Mouse (Mus musculus) thymus, adult 2 months (tissue): ENCODE data around the gene Bub1b. TPM values are rescaled to one million over a fixed set of nuclear protein-coding genes. Genes with fewer than 3 reads are reported as not detected.

Experiments
- DNase-seq: peaks from one replicate; pipeline ENCODE4 v3.0.0; 2021
- H3K27ac ChIP-seq: fragments of 200-500 bp; 2 replicates; pipeline ENCODE4 v1.5.1; 2012; ENCODE audit warnings: low read length, control low read depth; ENCODE audit not compliant: control insufficient read depth, insufficient read depth
- H3K27me3 ChIP-seq: fragments of 200-500 bp; 2 replicates; pipeline ENCODE4 v1.6.1; 2012; ENCODE audit warnings: mild to moderate bottlenecking, low read length, moderate library complexity, mixed read lengths; ENCODE audit not compliant: control insufficient read depth, insufficient read depth
- H3K36me3 ChIP-seq: fragments of 200-500 bp; 2 replicates; pipeline ENCODE4 v1.6.1; 2012; ENCODE audit warnings: mild to moderate bottlenecking, low read length, moderate library complexity; ENCODE audit not compliant: control insufficient read depth, insufficient read depth
- H3K4me1 ChIP-seq: fragments of 200-500 bp; replicated peaks from 2 replicates; pipeline ENCODE4 v1.6.1; 2012; ENCODE audit warnings: low read length; ENCODE audit not compliant: control insufficient read depth, insufficient read depth
- H3K4me3 ChIP-seq: fragments of 200-500 bp; 2 replicates; pipeline ENCODE4 v1.5.1; 2012; ENCODE audit warnings: mild to moderate bottlenecking, low read length, control low read depth, moderate library complexity; ENCODE audit not compliant: control insufficient read depth, insufficient read depth
- CTCF ChIP-seq: fragments of 200-500 bp; IDR thresholded peaks from 2 replicates; pipeline ENCODE4 v1.5.1; 2012; ENCODE audit warnings: mild to moderate bottlenecking, control low read depth, low read length, moderate library complexity, borderline replicate concordance; ENCODE audit not compliant: control insufficient read depth, poor library complexity, insufficient read depth; ENCODE audit errors: extremely low read depth
- POLR2A ChIP-seq: fragments of 200-500 bp; IDR thresholded peaks from 2 replicates; pipeline ENCODE4 v1.6.1; 2012; ENCODE audit warnings: mild to moderate bottlenecking, low read length, control low read depth, moderate library complexity; ENCODE audit not compliant: control insufficient read depth, poor library complexity, insufficient read depth; ENCODE audit errors: extremely low read depth
- WGBS: fragments of 180-500 bp; shearing (Covaris S2); methylation state at CpG from one replicate; pipeline ENCODE4 v1.1.7; 2018; 5-methylcytosine and 5-hydroxymethylcytosine counted together
- polyA plus RNA-seq: library from polyadenylated mRNA; depleted of rRNA; stranded (reverse); fragments of >200 nt; gene quantifications from 2 replicates; pipeline ENCODE4 v1.2.3, GENCODE M21; 2012

Gene Bub1b
- polyA plus RNA-seq, 1 experiment, result 42.0 TPM

DNA sequence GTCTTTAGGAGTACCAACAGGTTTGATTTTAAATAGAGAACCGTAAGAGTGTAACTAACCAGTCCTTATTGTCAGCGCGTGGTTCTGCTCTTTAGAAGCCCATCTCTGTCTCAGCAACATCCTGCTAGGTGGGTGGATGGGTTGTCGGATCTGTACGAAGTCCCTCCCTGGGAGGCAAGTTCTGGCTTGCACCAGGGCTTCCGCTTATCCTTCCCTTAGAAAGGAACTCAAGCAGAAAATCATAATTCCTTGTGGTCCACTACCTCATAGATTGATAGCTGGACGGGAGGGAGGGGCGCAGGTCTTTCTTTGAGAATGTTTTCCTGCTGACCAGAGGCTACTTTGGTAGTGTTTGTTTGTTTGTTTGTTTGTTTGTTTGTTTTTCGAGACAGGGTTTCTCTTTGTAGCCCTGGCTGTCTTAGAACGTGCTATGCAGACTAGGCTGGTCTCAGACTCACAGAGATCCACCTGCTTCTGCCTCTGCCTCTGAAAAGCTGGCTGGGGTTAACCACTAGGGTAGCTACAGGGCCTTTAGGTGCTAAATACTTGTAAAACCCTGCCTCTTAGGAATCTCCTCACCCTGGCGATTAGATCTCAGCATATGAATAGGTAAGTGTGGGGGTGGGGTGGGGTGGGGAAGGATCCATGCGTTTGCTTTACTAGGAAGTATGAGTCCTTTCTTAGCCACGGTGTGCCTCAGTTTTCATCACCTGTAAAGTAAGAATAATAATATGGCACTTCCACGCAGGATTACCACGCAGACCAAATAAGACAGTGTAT, 75.9 kb downstream of the Bub1b start:
- peaks cover 17% of the 10 kb centered on the region for H3K27me3 ChIP-seq

GRCm38 (mm10) chr2:118674500-118674899, 76.5 kb downstream of the Bub1b start:
- Histone ChIP-seq H3K27me3 (peaks cover 17% of the 10 kb centered on the region), H3K4me3 (no peak overlapping the region), H3K36me3 (no peaks in the 10 kb centered on the region), H3K4me1 (peaks cover 11% of the 10 kb centered on the region), H3K27ac (no peak overlapping the region)
- 80% methylated on average over 7 of the region's 7 CpGs for WGBS
- no peak for TF ChIP-seq POLR2A
- no peak for DNase-seq

More for the DNA sequence above, 75.9 kb downstream of the Bub1b start:
- no peak for DNase-seq
- Histone ChIP-seq H3K4me3 (no peak overlapping the region), H3K36me3 (no peaks in the 10 kb centered on the region), H3K4me1 (peaks cover 17% of the 10 kb centered on the region), H3K27ac (no peak overlapping the region)
- TF ChIP-seq POLR2A, result no peak
- TF ChIP-seq CTCF, result no peak
- 82% methylated on average over 15 of the region's 15 CpGs for WGBS

DNA sequence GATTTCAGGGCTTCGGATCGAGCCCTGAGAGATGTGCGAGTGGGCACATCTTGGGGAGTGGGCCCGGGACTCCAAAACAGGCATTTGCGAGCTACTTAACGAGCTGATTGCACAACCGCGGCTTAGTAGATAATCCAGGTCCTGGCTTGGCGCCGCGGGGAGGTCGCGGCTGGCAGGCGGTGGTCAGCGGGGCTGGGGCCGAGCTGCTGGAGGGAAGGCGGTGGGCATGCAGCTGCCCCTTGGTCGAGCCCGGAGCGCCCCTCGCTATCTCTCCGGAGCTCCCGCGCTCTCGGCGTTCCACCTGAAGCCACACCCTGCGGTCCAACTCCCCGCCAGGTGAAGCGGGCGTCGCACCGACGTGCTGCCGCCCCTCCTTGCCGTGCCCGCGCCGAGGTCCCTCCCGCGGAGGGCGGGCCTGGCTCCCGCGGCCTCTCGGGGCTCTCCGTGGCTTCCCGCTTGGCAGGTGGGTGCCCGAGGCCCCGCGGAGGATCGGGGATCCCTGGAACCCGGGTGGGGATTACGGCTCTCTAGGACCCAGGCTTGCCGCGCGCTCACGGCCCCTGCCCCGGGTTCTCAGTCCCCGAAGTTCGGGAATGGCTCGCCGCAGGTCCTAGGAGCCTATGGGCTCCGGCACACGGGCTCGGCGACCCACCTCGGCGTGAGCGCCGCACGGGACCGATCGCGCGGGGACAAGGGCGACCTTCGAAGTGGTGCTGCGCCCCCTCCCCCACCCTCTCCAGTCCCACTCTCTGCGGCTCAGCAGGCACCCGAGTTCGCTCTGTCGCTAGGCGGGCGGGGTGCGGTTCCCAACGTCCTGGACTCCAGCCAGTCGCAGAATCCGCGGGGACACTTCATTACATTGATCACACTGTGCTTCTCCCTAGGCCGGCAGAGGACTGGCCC, 79.1 kb downstream of the Bub1b start:
- Histone ChIP-seq H3K27me3 (peaks cover 17% of the 10 kb centered on the region), H3K36me3 (no peaks in the 10 kb centered on the region), H3K27ac (no peak overlapping the region), H3K4me3 (peak overlapping the region; percentile 38), H3K4me1 (peaks cover 10% of the 10 kb centered on the region)
- DNase-seq, result no peak
- TF ChIP-seq CTCF (no peak), POLR2A (no peak)
- 6% methylated on average over 88 of the region's 89 CpGs for WGBS

GRCm38 (mm10) chr2:118677817-118678216, 79.8 kb downstream of the Bub1b start:
- no peak for TF ChIP-seq CTCF
- no peak for TF ChIP-seq POLR2A
- no peaks in the 10 kb centered on the region for H3K36me3 ChIP-seq
- peaks cover 10% of the 10 kb centered on the region for H3K4me1 ChIP-seq
- peaks cover 17% of the 10 kb centered on the region for H3K27me3 ChIP-seq
- DNase-seq, result no peak
- no peak overlapping the region for H3K27ac ChIP-seq
- 71% methylated on average over 4 of the region's 4 CpGs for WGBS
- H3K4me3 ChIP-seq, result no peak overlapping the region

GRCm38 (mm10) chr2:118679577-118679976, 81.6 kb downstream of the Bub1b start:
- TF ChIP-seq CTCF (no peak), POLR2A (no peak)
- Histone ChIP-seq H3K27me3 (peaks cover 17% of the 10 kb centered on the region), H3K4me1 (peaks cover 10% of the 10 kb centered on the region), H3K36me3 (no peaks in the 10 kb centered on the region), H3K4me3 (no peak overlapping the region), H3K27ac (no peak overlapping the region)
- 95% methylated on average over 3 of the region's 3 CpGs for WGBS
- no peak for DNase-seq

DNA sequence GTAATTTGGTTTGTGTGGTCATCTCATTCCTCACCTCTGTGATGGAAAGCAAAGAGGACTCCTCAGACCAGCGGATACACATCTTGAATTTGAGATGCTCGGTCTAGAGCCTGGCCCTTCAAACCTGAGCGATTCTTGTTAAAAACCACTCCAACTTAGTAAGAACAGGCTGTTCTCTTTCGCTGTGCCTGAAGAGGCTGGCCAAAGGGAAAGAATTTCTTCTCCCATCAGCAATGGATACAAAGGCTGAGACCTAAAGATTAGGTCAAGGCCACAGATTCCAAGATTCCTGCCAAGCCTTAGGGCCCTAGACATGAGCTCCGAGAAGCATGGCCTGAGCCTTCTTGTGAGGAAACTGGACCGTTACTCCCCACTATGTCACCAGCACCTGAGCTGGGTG, 82.9 kb downstream of the Bub1b start:
- no peaks in the 10 kb centered on the region for H3K36me3 ChIP-seq
- WGBS, result 97% methylated on average over 6 of the region's 6 CpGs
- H3K4me3 ChIP-seq, result no peak overlapping the region
- H3K27ac ChIP-seq, result no peak overlapping the region
- TF ChIP-seq CTCF (no peak), POLR2A (no peak)
- H3K4me1 ChIP-seq, result peaks cover 10% of the 10 kb centered on the region
- DNase-seq, result no peak
- H3K27me3 ChIP-seq, result peaks cover 17% of the 10 kb centered on the region
